Mouse (Mus musculus): ENCODE measurements around the gene Col15a1.

DNA sequence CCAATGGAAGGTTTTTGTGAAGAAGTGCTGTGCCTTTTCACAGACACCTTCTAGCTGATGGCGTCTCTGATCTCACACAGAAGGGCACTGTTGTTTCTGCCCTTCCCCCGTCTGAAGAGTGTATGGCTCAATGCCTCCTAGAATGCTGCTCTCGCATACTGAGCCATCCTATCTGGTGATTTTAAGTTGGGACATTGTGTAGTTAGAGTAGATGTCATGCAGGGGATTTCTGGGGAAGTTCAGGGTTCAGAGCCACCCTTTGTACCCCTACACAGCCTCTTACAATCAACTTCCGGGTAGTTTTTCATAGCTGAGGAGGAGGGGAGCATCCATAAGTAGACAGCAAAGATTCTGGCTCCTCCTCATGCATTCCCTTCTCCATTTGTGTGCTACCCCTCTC is 79.5 kb downstream of the Col15a1 start:
- TF ChIP-seq POLR2A (IDR thresholded peaks at IDR 0.05; ENCODE audit: low read depth, low read length) (no peak), CTCF (IDR thresholded peaks at IDR 0.05; ENCODE audit: extremely low read depth, insufficient read length, insufficient replicate concordance, low read depth, low read length) (no peak)
